Mouse (Mus musculus) layer of hippocampus, adult 11-12 months (tissue): ENCODE measurements around the gene Mpdu1.
"Not testable (repeated sequence)": the region's sequence is repeated elsewhere in the genome, so short reads cannot be mapped to it uniquely, and the experiment has no call there.

Source experiments
- DNase-seq: peaks from one replicate; pipeline ENCODE4 v3.0.0; 2022; ENCODE audit warnings: low spot score

Mpdu1 gene

GRCm38 (mm10) chr11:69663795-69664194, 1.4 kb upstream of the Mpdu1 start:
- no peak for DNase-seq

GRCm38 (mm10) chr11:69662967-69663671, 677 bp upstream of the Mpdu1 start:
- DNase-seq: no peak

- no peak for DNase-seq
Observed at GRCm38 (mm10) chr11:69661221-69661881, 1.1 kb downstream of the Mpdu1 start.

GRCm38 (mm10) chr11:69657462-69657881, 5.0 kb downstream of the Mpdu1 start:
- no peak for DNase-seq

GRCm38 (mm10) chr11:69656617-69657461, 5.6 kb downstream of the Mpdu1 start:
- peak; percentile 49 for DNase-seq

GRCm38 (mm10) chr11:69656065-69656455, 6.4 kb downstream of the Mpdu1 start:
- no peak for DNase-seq

- peak; percentile 82 for DNase-seq
Observed at GRCm38 (mm10) chr11:69655264-69656064, 7.0 kb downstream of the Mpdu1 start, which contains the start of gene Sox15. Gene Sox15, plus strand, starts transcription at chr11:69655314.

GRCm38 (mm10) chr11:69654760-69655159, 7.7 kb downstream of the Mpdu1 start:
- DNase-seq: no peak

GRCm38 (mm10) chr11:69653399-69653798, 9.0 kb downstream of the Mpdu1 start:
- no peak for DNase-seq

- DNase-seq: no peak
Observed at GRCm38 (mm10) chr11:69645860-69646259, 16.6 kb downstream of the Mpdu1 start.

GRCm38 (mm10) chr11:69635471-69635870, 27.0 kb downstream of the Mpdu1 start:
- DNase-seq: no peak

- DNase-seq: peak; percentile 46
Observed at GRCm38 (mm10) chr11:69633128-69633866, 29.1 kb downstream of the Mpdu1 start.

- peak; percentile 100 for DNase-seq
Observed at GRCm38 (mm10) chr11:69632284-69633089, 30.0 kb downstream of the Mpdu1 start, which contains the start of gene Fxr2. Gene Fxr2, plus strand, starts transcription at chr11:69632990.

- DNase-seq: no peak
Observed at GRCm38 (mm10) chr11:69629802-69630201, 32.6 kb downstream of the Mpdu1 start.

GRCm38 (mm10) chr11:69628286-69628685, 34.2 kb downstream of the Mpdu1 start:
- DNase-seq: peak; percentile 82

GRCm38 (mm10) chr11:69624339-69624738, 38.1 kb downstream of the Mpdu1 start:
- DNase-seq: not testable (repeated sequence)

- no peak for DNase-seq
Observed at GRCm38 (mm10) chr11:69623006-69623405, 39.4 kb downstream of the Mpdu1 start.

GRCm38 (mm10) chr11:69622406-69622805, 40.0 kb downstream of the Mpdu1 start:
- DNase-seq: no peak

GRCm38 (mm10) chr11:69621571-69622268, 40.7 kb downstream of the Mpdu1 start, which contains the start of gene Sat2:
Gene Sat2, plus strand, starts transcription at chr11:69622024.
- DNase-seq: peak; percentile 55
